Mouse (Mus musculus): ENCODE results near the gene Cdc42ep1. TPM values are rescaled to one million over a fixed set of nuclear protein-coding genes. Genes with fewer than 3 reads are reported as not detected.
"Not testable (repeated sequence)": the region's sequence is repeated elsewhere in the genome, so short reads cannot be mapped to it uniquely, and the experiment has no call there.

The Cdc42ep1 gene
- total and polyA plus RNA-seq, 2 experiments, result 6.5 to 39.7 TPM

- DNase-seq (ENCODE audit: extremely low read depth, low read depth, low spot score), result peak; percentile 69
- peaks cover 3% of the 10 kb centered on the region; the same call in 1 of the 2 replicates for H3K79me2 ChIP-seq (ENCODE audit: control insufficient read depth, insufficient read depth, low read length)
- WGBS, result under 1% methylated on average over 17 of the region's 17 CpGs
- H3K9ac ChIP-seq (ENCODE audit: low read depth, low read length), result peak overlapping the region; percentile 89
- no peaks in the 10 kb centered on the region; the same call in none of the 2 replicates for H3K4me1 ChIP-seq (ENCODE audit: control insufficient read depth, insufficient read depth, low read length)
- H3K4me3 ChIP-seq (ENCODE audit: insufficient read depth, low read depth, low read length), result peak overlapping the region; percentile 96
- peaks cover 6% of the 10 kb centered on the region; the same call in 1 of the 2 replicates for H3K36me3 ChIP-seq (ENCODE audit: control insufficient read depth, insufficient read depth, low read length)
- no peaks in the 10 kb centered on the region for H3K27me3 ChIP-seq (ENCODE audit: control insufficient read depth, insufficient read depth, low read length)
- H3K27ac ChIP-seq (replicated peaks; ENCODE audit: insufficient read depth, low read depth, low read length), result peak overlapping the region; percentile 50
- no peak for TF ChIP-seq POLR2A (IDR thresholded peaks at IDR 0.05; ENCODE audit: extremely low read depth, insufficient read depth, low read length)
- no peak for TF ChIP-seq CTCF (IDR thresholded peaks at IDR 0.05; ENCODE audit: low read depth, low read length)
These were observed 35.5 kb downstream of the Cdc42ep1 start for GRCm38 (mm10) chr15:78877810-78878390.

GRCm38 (mm10) chr15:78878792-78879516 lies 36.5 kb downstream of the Cdc42ep1 start:
- not testable (repeated sequence) for H3K4me1 ChIP-seq (ENCODE audit: control insufficient read depth, insufficient read depth, low read length); H3K36me3 ChIP-seq (ENCODE audit: control insufficient read depth, insufficient read depth, low read length); H3K27me3 ChIP-seq (ENCODE audit: control insufficient read depth, insufficient read depth, low read length); H3K9ac ChIP-seq (ENCODE audit: low read depth, low read length); H3K79me2 ChIP-seq (ENCODE audit: control insufficient read depth, insufficient read depth, low read length); H3K4me3 ChIP-seq (ENCODE audit: insufficient read depth, low read depth, low read length)
- 0 out of 2 replicates have a peak overlapping the region, but pooled peaks have one; percentile 17 for H3K27ac ChIP-seq (replicated peaks; ENCODE audit: insufficient read depth, low read depth, low read length)
- peak; percentile 26 for DNase-seq (ENCODE audit: extremely low read depth, low read depth, low spot score)
- WGBS, result 43% methylated on average over 7 of the region's 7 CpGs

- no peaks in the 10 kb centered on the region for H3K27me3 ChIP-seq (ENCODE audit: control insufficient read depth, insufficient read depth, low read length)
- no peaks in the 10 kb centered on the region; the same call in none of the 2 replicates for H3K4me1 ChIP-seq (ENCODE audit: control insufficient read depth, insufficient read depth, low read length)
- no peak overlapping the region for H3K4me3 ChIP-seq (ENCODE audit: insufficient read depth, low read depth, low read length)
- WGBS, result 98% methylated on average over 8 of the region's 8 CpGs
- TF ChIP-seq CTCF (IDR thresholded peaks at IDR 0.05; ENCODE audit: low read depth, low read length) (no peak), POLR2A (IDR thresholded peaks at IDR 0.05; ENCODE audit: extremely low read depth, insufficient read depth, low read length) (no peak)
- H3K36me3 ChIP-seq (ENCODE audit: control insufficient read depth, insufficient read depth, low read length), result peaks cover 12% of the 10 kb centered on the region; the same call in 1 of the 2 replicates
- DNase-seq (ENCODE audit: extremely low read depth, low read depth, low spot score), result no peak
- H3K27ac ChIP-seq (replicated peaks; ENCODE audit: insufficient read depth, low read depth, low read length), result no peak overlapping the region
- H3K79me2 ChIP-seq (ENCODE audit: control insufficient read depth, insufficient read depth, low read length), result peaks cover 3% of the 10 kb centered on the region; the same call in 1 of the 2 replicates
- H3K9ac ChIP-seq (ENCODE audit: low read depth, low read length), result no peak overlapping the region
These were observed 38.0 kb downstream of the Cdc42ep1 start for GRCm38 (mm10) chr15:78880432-78880831.

- H3K36me3 ChIP-seq (ENCODE audit: control insufficient read depth, insufficient read depth, low read length), result peaks cover 16% of the 10 kb centered on the region; the same call in 1 of the 2 replicates
- H3K4me3 ChIP-seq (ENCODE audit: insufficient read depth, low read depth, low read length), result no peak overlapping the region
- H3K27me3 ChIP-seq (ENCODE audit: control insufficient read depth, insufficient read depth, low read length), result no peaks in the 10 kb centered on the region
- DNase-seq (ENCODE audit: extremely low read depth, low read depth, low spot score), result no peak
- 80% methylated on average over 3 of the region's 3 CpGs for WGBS
- peaks cover 3% of the 10 kb centered on the region; the same call in 1 of the 2 replicates for H3K79me2 ChIP-seq (ENCODE audit: control insufficient read depth, insufficient read depth, low read length)
- TF ChIP-seq POLR2A (IDR thresholded peaks at IDR 0.05; ENCODE audit: extremely low read depth, insufficient read depth, low read length) (no peak), CTCF (IDR thresholded peaks at IDR 0.05; ENCODE audit: low read depth, low read length) (no peak)
- no peaks in the 10 kb centered on the region; the same call in none of the 2 replicates for H3K4me1 ChIP-seq (ENCODE audit: control insufficient read depth, insufficient read depth, low read length)
- no peak overlapping the region for H3K27ac ChIP-seq (replicated peaks; ENCODE audit: insufficient read depth, low read depth, low read length)
- no peak overlapping the region for H3K9ac ChIP-seq (ENCODE audit: low read depth, low read length)
These were observed 39.4 kb downstream of the Cdc42ep1 start for GRCm38 (mm10) chr15:78881828-78882227.

GRCm38 (mm10) chr15:78889401-78889853 lies 47.0 kb downstream of the Cdc42ep1 start:
- Histone ChIP-seq H3K27ac (replicated peaks; ENCODE audit: insufficient read depth, low read depth, low read length) (no peak overlapping the region), H3K36me3 (ENCODE audit: control insufficient read depth, insufficient read depth, low read length) (peaks cover 8% of the 10 kb centered on the region; the same call in 1 of the 2 replicates), H3K79me2 (ENCODE audit: control insufficient read depth, insufficient read depth, low read length) (no peaks in the 10 kb centered on the region), H3K9ac (ENCODE audit: low read depth, low read length) (no peak overlapping the region), H3K4me3 (ENCODE audit: insufficient read depth, low read depth, low read length) (no peak overlapping the region), H3K4me1 (ENCODE audit: control insufficient read depth, insufficient read depth, low read length) (no peaks in the 10 kb centered on the region), H3K27me3 (ENCODE audit: control insufficient read depth, insufficient read depth, low read length) (no peaks in the 10 kb centered on the region)
- TF ChIP-seq CTCF (IDR thresholded peaks at IDR 0.05; ENCODE audit: low read depth, low read length), result no peak
- TF ChIP-seq POLR2A (IDR thresholded peaks at IDR 0.05; ENCODE audit: extremely low read depth, insufficient read depth, low read length), result no peak
- no peak for DNase-seq (ENCODE audit: extremely low read depth, low read depth, low spot score)
- WGBS, result 74% methylated on average over 13 of the region's 13 CpGs
